Mouse (Mus musculus) erythroblast, embryonic 14.5 days (primary cell): Measurements from ENCODE around the gene Fam173a. TPM values are rescaled to one million over a fixed set of nuclear protein-coding genes. Genes with fewer than 3 reads are reported as not detected.
"Not testable (repeated sequence)": the region's sequence is repeated elsewhere in the genome, so short reads cannot be mapped to it uniquely, and the experiment has no call there.

Source experiments
- H3K27me3 ChIP-seq: 2 replicates; pipeline ENCODE4 v1.6.1; 2012; ENCODE audit warnings: inconsistent platforms; ENCODE audit not compliant: control insufficient read depth
- H3K36me3 ChIP-seq: 2 replicates; pipeline ENCODE4 v1.6.1; 2012; ENCODE audit warnings: mild to moderate bottlenecking, inconsistent platforms; ENCODE audit not compliant: control insufficient read depth
- H3K4me1 ChIP-seq: 2 replicates; pipeline ENCODE4 v1.6.1; 2012; ENCODE audit warnings: inconsistent platforms; ENCODE audit not compliant: control insufficient read depth
- H3K4me3 ChIP-seq: replicated peaks from 2 replicates; pipeline ENCODE3; 2012; ENCODE audit warnings: moderate library complexity, mild to moderate bottlenecking, inconsistent platforms
- H3K9me3 ChIP-seq: 2 replicates; pipeline ENCODE4 v1.6.1; 2012; ENCODE audit warnings: low read length, inconsistent platforms, mixed read lengths; ENCODE audit not compliant: control insufficient read depth
- GATA1 ChIP-seq: IDR thresholded peaks from 2 replicates; pipeline ENCODE4 v1.6.1; 2012; ENCODE audit warnings: low read length, inconsistent platforms, mixed read lengths
- TAL1 ChIP-seq: IDR thresholded peaks from 3 replicates; pipeline ENCODE4 v1.6.1; 2012; ENCODE audit warnings: low read length, inconsistent platforms, mixed read lengths
- polyA plus RNA-seq: library from polyadenylated mRNA; stranded (reverse); fragments of >175 nt; gene quantifications from 2 replicates; pipeline ENCODE4 v1.2.3, GENCODE M21; 2012

Gene Fam173a
- polyA plus RNA-seq, 1 experiment = 2.8 TPM

- H3K27me3 ChIP-seq = 0 out of 2 replicates have a peak, but pooled peaks cover 3% of the 10 kb centered on the region
- H3K4me3 ChIP-seq = no peak overlapping the region
- TF ChIP-seq TAL1 (no peak), GATA1 (no peak)
- no peaks in the 10 kb centered on the region for H3K4me1 ChIP-seq
- no peaks in the 10 kb centered on the region for H3K36me3 ChIP-seq
- no peaks in the 10 kb centered on the region for H3K9me3 ChIP-seq
These were observed 37.6 kb downstream of the Fam173a start for GRCm38 (mm10) chr17:25755086-25755485.

DNA sequence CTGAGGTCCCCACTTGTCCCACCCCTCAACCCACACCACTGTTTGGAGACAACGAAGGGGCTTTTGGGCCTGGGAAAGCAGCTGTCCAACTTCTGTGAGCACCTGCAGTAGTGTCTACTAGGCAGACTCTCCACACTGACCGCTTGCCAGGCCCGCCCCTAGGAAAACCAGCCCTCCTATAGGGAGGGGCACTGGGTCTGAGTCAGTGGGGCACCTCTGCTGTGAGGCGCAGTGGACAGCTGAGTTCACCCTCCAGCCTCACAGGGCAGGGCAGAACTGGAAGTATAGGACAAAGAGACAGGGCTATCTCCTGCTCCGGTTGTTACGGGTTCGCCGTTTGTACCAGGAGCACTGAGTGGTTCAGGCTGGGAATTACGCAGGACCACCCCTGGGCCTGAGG lies 38.5 kb downstream of the Fam173a start, which contains the start of gene Msln:
Gene Msln, minus strand, starts transcription at position 138 of the 400 bp plus-strand sequence.
- no peaks in the 10 kb centered on the region for H3K9me3 ChIP-seq
- H3K4me3 ChIP-seq = no peak within 1 kb of the TSS
- no peaks in the 10 kb centered on the region for H3K36me3 ChIP-seq
- no peaks in the 10 kb centered on the region for H3K4me1 ChIP-seq
- TF ChIP-seq GATA1 (no peak), TAL1 (no peak)
- 0 out of 2 replicates have a peak, but pooled peaks cover 3% of the 10 kb centered on the region for H3K27me3 ChIP-seq

DNA sequence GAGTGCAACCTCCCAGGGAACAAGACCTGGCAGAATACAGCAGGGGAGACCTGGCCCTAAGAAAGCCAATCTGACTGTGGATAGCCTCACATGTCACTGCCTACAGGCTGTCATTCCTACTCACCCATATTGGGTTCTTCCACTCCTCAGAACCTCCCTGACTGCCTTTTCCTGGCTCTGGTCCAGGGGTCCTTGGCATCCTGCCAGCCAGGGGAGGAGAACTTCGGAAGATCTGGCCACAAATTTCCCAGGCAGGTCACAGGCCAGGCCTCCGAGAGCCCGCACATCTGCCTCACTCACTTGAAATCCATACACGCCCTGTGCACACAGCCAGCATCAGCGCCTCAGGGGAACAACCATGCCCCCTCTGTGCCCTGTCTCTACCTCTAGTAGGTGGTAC lies 41.3 kb downstream of the Fam173a start:
- no peaks in the 10 kb centered on the region for H3K9me3 ChIP-seq
- H3K4me1 ChIP-seq = no peaks in the 10 kb centered on the region
- no peaks in the 10 kb centered on the region for H3K36me3 ChIP-seq
- no peaks in the 10 kb centered on the region for H3K27me3 ChIP-seq
- H3K4me3 ChIP-seq = no peak overlapping the region
- TF ChIP-seq TAL1 = no peak
- TF ChIP-seq GATA1 = no peak

DNA sequence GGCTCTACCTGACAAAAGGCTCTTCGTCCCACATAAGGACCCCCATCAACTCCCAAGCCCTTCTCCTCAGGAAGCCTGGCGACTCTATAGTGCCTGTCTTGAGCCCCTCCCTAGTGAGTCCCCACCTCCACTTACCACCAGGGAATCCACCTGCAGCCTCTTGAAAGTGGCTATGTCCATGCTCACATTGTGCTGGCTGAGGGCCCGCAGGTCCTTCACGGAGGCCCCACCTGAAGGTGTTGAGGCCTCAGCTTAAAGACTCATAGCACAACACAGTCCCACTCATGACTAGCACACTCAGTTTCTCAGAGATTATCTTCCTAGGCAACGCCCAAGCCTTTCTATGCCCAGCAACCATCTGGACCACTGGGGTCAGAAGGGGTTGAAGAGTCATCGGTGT lies 43.4 kb downstream of the Fam173a start:
- H3K4me1 ChIP-seq = no peaks in the 10 kb centered on the region
- H3K4me3 ChIP-seq = no peak overlapping the region
- TF ChIP-seq TAL1 (no peak), GATA1 (no peak)
- H3K27me3 ChIP-seq = no peaks in the 10 kb centered on the region
- no peaks in the 10 kb centered on the region for H3K9me3 ChIP-seq
- H3K36me3 ChIP-seq = no peaks in the 10 kb centered on the region

- H3K36me3 ChIP-seq = no peaks in the 10 kb centered on the region
- no peak overlapping the region for H3K4me3 ChIP-seq
- TF ChIP-seq TAL1 (no peak), GATA1 (no peak)
- no peaks in the 10 kb centered on the region for H3K9me3 ChIP-seq
- H3K27me3 ChIP-seq = no peaks in the 10 kb centered on the region
- H3K4me1 ChIP-seq = no peaks in the 10 kb centered on the region
These were observed 44.5 kb downstream of the Fam173a start for GRCm38 (mm10) chr17:25748238-25748637.

- H3K4me3 ChIP-seq = no peak overlapping the region
- H3K27me3 ChIP-seq = no peaks in the 10 kb centered on the region; the same call in 1 of the 2 replicates
- TF ChIP-seq TAL1 (no peak; the same call in 2 of the 3 replicates), GATA1 (no peak)
- no peaks in the 10 kb centered on the region for H3K9me3 ChIP-seq
- H3K4me1 ChIP-seq = no peaks in the 10 kb centered on the region
- no peaks in the 10 kb centered on the region for H3K36me3 ChIP-seq
These were observed 48.4 kb downstream of the Fam173a start for GRCm38 (mm10) chr17:25744311-25744710.

- no peaks in the 10 kb centered on the region for H3K9me3 ChIP-seq
- no peak for TF ChIP-seq TAL1
- TF ChIP-seq GATA1 = no peak
- no peaks in the 10 kb centered on the region; the same call in 1 of the 2 replicates for H3K27me3 ChIP-seq
- H3K4me3 ChIP-seq = no peak overlapping the region
- no peaks in the 10 kb centered on the region for H3K36me3 ChIP-seq
- H3K4me1 ChIP-seq = no peaks in the 10 kb centered on the region
These were observed 48.9 kb downstream of the Fam173a start for GRCm38 (mm10) chr17:25743831-25744230.

GRCm38 (mm10) chr17:25741471-25741870 lies 51.2 kb downstream of the Fam173a start:
- not testable (repeated sequence) for H3K4me1 ChIP-seq, H3K9me3 ChIP-seq, H3K27me3 ChIP-seq, H3K36me3 ChIP-seq, H3K4me3 ChIP-seq

Other genes with a start within 250 kb of the Fam173a start
- not detected in 2 replicates for gene Sox8, start 222.2 kb downstream of the Fam173a start, polyA plus RNA-seq
- 0.91 and 1.0 TPM in 2 replicates for gene Lmf1, start 213.8 kb downstream of the Fam173a start, polyA plus RNA-seq
- not detected in 2 replicates for gene Gng13, start 75.7 kb downstream of the Fam173a start, polyA plus RNA-seq
- gene Chtf18, start 65.5 kb downstream of the Fam173a start, polyA plus RNA-seq = 15.6 and 20.0 TPM in 2 replicates
- 3.2 and 4.0 TPM in 2 replicates for gene Rpusd1, start 65.2 kb downstream of the Fam173a start, polyA plus RNA-seq
- gene Mslnl, start 56.9 kb downstream of the Fam173a start, polyA plus RNA-seq = not detected in 2 replicates
- not detected in 2 replicates for gene Msln, start 38.5 kb downstream of the Fam173a start, polyA plus RNA-seq
- gene Narfl, start 19.1 kb downstream of the Fam173a start, polyA plus RNA-seq = 2.0 TPM in 2 replicates
- 0.46 and 0.59 TPM in 2 replicates for gene Haghl, start 7.2 kb downstream of the Fam173a start, polyA plus RNA-seq
- not detected in 2 replicates for gene Ccdc78, start 6.3 kb downstream of the Fam173a start, polyA plus RNA-seq
- not detected in 2 replicates for gene AC134908.4, start 2.8 kb upstream of the Fam173a start, polyA plus RNA-seq
- 7.2 and 7.4 TPM in 2 replicates for gene Metrn, start 4.2 kb upstream of the Fam173a start, polyA plus RNA-seq
- gene Fbxl16, start 16.2 kb upstream of the Fam173a start, polyA plus RNA-seq = not detected in 2 replicates
- gene Wdr24, start 30.7 kb upstream of the Fam173a start, polyA plus RNA-seq = 0.32 and 0.68 TPM in 2 replicates
- 0.31 and 0.65 TPM in 2 replicates for gene Jmjd8, start 36.0 kb upstream of the Fam173a start, polyA plus RNA-seq
- gene Stub1, start 40.5 kb upstream of the Fam173a start, polyA plus RNA-seq = 10.1 and 10.6 TPM in 2 replicates
- 0.22 and 0.54 TPM in 2 replicates for gene Rhbdl1, start 44.4 kb upstream of the Fam173a start, polyA plus RNA-seq
- 0.68 and 1.1 TPM in 2 replicates for gene Gm20683, start 48.9 kb upstream of the Fam173a start, polyA plus RNA-seq
- gene Rhot2, start 52.0 kb upstream of the Fam173a start, polyA plus RNA-seq = 17.7 and 19.8 TPM in 2 replicates
- gene Wdr90, start 68.6 kb upstream of the Fam173a start, polyA plus RNA-seq = 1.9 and 3.6 TPM in 2 replicates
- 3.7 and 4.0 TPM in 2 replicates for gene Mcrip2, start 75.9 kb upstream of the Fam173a start, polyA plus RNA-seq
- 6.4 and 8.3 TPM in 2 replicates for gene Mettl26, start 82.2 kb upstream of the Fam173a start, polyA plus RNA-seq
- gene Wfikkn1, start 88.0 kb upstream of the Fam173a start, polyA plus RNA-seq = 0.17 and 0.18 TPM in 2 replicates
- 0.68 and 1.0 TPM in 2 replicates for gene Rab40c, start 126.8 kb upstream of the Fam173a start, polyA plus RNA-seq
- 164 and 218 TPM in 2 replicates for gene Pigq, start 152.0 kb upstream of the Fam173a start, polyA plus RNA-seq
- 2.9 and 3.4 TPM in 2 replicates for gene Nhlrc4, start 152.1 kb upstream of the Fam173a start, polyA plus RNA-seq
- gene A930017K11Rik, start 159.7 kb upstream of the Fam173a start, polyA plus RNA-seq = 0.25 TPM in 2 replicates
- 6.2 and 6.3 TPM in 2 replicates for gene Capn15, start 192.9 kb upstream of the Fam173a start, polyA plus RNA-seq